Mouse (Mus musculus): ENCODE measurements around the gene Jsrp1. TPM values are rescaled to one million over a fixed set of nuclear protein-coding genes. Genes with fewer than 3 reads are reported as not detected.

Jsrp1 gene
- total RNA-seq, 2 experiments from 2014 or later: 448 to 461 TPM

DNA sequence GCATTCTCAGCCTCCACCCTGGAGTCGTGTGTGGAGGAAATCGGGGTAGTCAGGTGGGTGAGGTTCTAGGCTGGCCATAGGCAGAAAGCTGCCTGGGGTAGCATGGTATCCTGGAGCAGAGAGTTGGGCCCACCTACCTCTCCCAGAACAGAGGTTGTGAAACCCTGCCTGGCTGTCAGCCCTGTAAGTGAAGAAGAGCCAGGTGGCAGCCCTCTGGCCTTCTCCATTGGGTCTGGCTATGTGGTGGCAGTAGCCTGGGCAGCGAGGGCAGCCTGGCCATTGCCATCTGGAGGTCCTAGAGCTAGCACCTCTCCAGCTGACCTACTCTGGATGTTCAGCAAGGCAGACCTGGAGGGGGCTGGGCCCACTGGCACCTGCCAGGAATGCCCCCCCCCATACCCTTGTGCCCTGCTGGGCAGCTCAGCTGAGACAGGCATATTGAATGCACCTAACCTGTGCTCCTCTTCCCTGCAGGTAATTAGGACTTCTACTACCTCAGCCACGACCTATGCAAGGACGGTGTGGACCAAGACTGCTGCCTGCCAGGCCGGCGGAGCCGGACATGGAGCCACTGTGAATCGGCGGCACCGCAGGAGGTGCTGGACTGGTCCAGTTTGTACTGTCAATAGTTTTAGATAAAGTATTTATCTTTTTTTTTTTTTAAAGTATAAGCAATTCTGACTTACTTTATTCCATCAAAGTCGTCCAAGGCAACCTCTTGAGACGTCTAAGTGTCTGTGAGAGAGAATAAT is 20.1 kb downstream of the Jsrp1 start:
- DNase-seq (ENCODE audit: low spot score): no peak

DNA sequence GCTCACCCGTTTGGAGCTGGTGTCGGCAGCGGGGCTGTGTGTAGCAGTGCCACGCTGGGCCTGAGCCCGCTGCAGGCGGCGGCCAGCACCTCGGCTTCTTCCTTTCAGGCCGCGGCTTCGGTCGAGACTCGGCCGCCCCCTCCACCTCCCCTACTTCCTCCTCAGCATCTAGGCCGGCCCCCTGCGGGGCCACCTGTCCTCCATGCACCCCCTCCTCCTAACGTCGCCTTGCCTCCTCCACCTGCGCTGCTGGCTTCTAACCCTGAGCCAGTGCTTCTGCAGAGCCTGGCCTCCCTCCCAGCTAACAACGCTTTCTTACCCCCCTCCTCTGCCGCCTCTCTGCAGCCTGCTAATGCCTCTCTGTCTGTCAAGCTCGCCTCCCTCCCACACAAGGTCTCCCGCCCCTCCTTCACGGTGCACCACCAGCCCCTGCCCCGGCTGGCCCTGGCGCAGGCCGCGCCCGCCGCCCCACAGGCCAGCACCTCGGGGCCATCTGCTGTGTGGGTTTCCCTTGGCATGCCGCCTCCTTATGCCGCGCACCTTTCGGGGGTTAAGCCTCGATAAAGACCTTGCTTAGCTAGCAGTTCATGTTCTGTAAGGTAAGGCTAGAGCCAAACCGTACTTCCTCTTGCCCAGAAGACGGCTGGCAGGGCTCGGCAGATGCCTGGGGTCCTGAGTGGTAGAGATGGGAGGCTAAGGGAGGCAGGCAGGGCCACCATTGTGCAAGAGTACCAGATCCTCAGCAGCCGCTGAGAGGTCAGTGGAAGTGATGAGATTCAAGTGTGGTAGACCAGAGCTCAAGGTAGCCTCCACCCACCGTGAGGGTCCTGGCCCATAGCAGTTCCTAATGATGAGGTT is 20.9 kb downstream of the Jsrp1 start:
- no peak for DNase-seq (ENCODE audit: low spot score)

DNA sequence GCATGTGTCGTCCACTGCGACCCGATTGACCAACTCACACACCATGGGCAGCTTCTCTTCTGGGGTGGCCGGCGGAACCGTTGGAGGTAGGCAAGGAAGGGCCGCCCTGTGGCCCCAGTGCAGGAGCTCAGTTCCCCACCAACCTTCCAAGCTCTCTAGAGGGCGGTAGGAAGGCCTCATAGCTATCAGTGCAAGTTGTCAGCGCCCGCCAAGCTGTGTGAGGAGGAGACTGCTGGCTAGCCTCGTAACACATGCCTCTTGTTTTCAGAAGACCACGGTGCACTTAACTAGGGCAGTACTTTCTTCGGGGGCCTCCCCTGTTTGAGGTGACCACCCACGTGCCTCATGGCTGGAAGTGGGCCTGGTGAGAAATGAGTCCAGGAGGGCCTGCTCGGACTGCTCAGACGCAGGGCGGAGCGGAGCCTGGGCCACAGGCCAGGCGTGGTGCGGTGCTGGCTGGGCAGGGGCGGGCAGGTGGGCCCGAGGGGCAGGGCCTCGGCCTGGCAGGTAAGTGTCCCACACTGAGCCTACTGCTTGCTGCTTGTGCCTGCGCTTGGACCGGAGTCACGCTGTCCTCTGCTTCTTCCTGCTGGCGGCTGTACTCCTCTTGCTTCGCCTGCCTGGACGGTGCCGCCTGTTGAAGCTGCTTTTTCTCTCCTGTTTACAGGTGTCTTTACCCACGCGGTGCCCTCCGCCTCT is 21.7 kb downstream of the Jsrp1 start:
- DNase-seq (ENCODE audit: low spot score): no peak

DNA sequence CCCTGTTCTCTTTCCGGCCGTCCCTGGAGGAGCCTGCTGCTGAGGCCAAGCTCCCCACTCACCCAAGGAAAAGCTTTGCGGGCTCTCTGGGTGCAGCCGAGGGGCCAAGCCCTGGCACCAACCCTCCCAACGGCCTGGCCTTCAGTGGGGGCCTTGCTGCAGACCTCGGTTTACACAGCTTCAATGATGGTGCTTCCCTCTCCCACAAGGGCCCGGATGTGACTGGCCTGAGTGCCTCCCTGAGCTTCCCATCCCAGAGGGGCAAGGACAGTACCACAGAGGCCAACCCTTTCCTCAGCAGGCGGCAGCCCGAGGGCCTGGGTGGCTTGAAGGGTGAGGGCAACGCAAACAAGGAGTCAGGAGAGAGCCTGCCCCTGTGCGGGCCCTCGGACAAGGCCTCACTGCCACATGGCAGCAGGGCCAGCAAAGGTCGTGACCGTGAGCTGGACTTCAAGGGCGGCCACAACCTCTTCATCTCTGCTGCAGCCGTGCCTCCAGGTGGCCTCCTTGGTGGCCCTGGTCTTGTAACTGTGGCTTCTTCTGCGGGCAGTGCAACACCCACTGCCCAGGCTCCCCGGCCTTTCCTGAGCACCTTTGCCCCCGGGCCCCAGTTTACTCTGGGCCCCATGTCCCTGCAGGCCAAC is 22.4 kb downstream of the Jsrp1 start:
- no peak for DNase-seq (ENCODE audit: low spot score)

DNA sequence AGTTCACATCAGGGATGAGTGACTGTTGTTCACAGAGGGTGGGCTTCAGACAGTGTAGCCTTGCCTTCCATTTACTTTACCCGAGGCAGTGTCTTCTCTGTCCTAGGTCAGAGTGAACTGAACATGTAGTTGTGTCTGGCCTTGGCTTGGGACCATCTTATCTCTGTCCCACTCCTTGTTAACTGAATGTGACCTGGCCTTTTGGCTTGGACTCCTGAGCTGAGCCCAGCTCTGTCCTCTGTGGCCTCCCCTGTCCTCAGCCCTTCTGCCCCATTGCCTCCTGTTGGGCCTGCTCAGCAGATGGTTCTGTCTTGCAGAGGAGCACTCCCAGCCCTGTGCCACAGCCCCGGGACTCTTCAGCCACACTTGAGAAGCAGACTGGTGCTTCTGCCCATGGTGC is 25.8 kb downstream of the Jsrp1 start:
- DNase-seq (ENCODE audit: low spot score): no peak

DNA sequence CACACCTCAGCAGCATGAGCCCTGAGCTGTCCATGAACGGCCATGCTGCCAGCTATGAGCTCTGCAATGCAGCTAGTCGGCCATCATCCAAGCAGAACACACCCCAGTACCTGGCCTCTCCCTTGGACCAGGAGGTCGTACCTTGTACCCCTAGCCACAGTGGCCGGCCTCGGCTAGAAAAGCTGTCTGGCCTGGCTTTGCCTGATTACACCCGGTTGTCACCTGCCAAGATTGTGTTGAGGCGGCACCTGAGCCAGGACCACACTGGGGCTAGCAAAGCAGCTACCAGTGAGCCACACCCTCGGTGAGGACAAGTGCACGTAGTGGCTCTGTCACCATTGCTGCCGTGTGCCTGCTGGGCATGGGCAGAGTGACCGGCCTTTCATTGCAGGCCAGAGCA is 27.3 kb downstream of the Jsrp1 start:
- DNase-seq (ENCODE audit: low spot score): no peak

DNA sequence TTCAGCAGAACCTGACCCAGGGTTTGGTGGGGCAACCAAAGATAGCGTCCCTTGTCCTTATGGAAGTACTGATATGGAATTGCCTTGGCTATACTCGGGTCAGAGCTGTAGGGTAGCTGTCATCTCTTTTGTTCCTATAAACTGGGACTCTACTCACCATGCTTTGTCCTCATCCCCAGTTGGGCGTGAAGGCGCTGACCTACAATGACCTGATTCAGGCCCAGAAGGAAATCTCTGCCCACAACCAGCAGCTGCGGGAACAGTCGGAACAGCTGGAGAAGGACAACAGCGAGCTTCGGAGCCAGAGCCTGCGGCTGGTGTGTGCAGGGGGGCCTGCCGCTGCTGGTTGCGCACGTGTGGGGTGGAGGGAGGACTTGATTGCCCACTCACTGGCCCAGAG is 28.4 kb downstream of the Jsrp1 start:
- DNase-seq (ENCODE audit: low spot score): no peak

DNA sequence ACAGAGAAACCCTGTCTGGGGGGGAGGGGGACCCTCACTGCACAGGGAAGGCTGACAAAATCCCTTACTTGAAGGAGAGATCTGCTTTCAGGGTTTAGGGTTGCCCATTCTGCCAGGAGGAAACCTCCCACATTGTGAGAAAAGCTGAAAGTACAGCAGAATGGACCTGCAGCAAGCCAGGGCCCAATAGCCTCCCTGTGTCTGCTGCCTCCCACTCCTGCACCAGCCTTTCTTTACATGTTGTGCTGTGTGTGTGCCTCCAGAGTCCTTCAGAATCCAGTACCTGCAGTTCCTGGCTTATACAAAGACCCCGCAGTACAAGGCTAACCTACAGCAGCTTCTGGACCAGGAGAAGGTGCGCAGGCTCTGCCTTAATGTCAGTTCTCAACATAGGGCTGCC is 29.0 kb downstream of the Jsrp1 start:
- DNase-seq (ENCODE audit: low spot score): no peak

DNA sequence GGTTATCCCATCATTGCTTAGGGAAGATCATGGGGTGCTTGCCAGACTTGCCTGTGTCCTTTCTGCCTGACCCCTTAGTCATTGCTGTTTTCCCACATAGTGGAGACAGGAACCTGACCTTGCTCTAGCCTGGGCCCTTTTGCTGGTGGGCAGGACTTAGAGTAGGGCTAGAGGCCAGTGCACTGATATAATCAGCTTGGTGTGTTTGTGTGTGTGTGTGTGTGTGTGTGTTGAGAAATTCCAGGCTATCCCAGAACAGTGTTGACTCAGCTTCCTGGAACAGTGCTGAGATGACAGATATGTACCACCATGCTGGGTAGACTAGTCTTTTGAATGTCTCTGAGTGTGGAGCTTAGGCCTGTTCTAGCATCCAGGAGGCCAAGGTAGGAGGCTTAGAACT is 33.7 kb downstream of the Jsrp1 start:
- DNase-seq (ENCODE audit: low spot score): no peak

DNA sequence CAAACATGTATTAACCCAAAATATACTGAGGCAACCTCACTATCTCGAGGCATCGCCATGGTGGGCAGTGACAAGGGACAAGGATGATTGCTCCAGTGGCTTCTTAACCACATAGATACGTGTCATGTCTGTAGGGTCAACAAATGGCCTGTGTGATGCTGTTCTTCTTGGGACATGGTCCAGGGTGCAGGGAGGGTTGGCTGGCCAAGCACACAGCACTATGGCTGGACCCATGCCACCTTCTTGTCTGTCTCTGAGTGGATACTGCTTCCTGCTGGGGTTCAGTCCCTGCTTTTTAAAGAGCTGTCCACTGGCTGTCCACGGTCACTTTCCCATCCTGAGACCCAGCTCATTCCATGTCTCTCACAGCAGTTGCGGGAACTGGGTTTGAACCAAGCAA is 36.2 kb downstream of the Jsrp1 start:
- DNase-seq (ENCODE audit: low spot score): no peak

DNA sequence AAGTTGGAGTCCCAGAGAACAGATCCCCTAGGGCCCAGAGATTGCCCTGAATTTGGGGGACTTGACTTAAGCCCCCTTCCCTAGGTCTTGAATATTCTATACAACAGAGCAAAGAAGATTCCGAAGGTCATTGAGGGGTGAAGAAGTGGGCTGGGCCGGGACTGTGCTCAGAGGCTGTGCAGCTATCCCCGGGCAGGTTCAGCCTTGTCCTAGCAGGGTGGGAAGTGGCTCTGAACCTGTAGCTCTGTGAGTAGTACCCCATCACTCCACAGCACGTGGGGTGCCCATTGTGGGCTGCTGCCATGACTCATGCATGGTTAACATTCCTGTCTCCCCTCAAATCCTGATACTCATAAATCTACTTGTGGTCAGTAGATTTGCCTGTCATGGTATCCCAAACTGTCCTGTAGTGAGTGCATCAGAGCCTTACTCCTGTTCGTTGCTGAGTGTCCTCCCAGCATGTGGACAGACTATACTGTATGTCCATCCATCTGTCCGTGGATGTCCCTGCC is 36.9 kb downstream of the Jsrp1 start:
- no peak for DNase-seq (ENCODE audit: low spot score)

DNA sequence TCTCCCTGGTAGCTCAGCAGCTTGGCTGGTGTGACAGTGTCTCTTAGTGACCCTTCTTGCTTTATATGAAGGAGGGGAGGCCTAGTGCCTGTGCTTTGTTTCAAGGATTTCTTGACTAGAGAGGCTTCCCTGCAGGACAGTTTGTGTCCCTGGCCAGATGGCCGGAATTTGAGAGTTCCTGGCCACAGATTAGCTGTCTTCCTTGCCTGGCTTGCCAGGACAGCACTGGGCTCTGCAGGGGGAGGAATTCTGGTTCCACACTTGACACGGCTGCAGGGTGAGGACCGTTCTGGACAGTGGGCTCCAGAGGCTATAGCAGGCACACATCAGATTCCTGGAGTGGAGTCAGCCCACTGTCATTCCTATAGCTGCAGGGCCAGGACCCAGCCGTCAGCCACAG is 37.6 kb downstream of the Jsrp1 start:
- no peak for DNase-seq (ENCODE audit: low spot score)

DNA sequence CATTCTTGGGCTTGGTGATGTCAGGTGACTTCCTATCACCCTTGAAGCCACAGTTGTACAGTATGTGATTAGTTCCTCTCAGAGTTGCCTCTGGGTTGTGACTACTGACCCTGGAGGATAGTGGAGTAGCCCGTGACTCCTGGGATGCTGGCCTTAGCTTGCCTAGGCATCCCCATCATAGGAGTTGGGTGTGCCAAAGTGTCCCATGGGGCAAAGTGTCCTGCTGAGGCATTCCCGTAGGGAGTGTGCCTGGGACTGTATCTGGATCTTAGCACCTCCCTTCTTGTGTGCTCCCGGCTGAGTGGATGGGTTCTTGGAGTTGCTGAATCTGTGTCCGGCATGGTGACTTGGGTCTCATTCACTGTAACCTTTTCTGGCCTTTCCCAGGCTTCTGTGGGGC is 38.3 kb downstream of the Jsrp1 start:
- DNase-seq (ENCODE audit: low spot score): no peak

DNA sequence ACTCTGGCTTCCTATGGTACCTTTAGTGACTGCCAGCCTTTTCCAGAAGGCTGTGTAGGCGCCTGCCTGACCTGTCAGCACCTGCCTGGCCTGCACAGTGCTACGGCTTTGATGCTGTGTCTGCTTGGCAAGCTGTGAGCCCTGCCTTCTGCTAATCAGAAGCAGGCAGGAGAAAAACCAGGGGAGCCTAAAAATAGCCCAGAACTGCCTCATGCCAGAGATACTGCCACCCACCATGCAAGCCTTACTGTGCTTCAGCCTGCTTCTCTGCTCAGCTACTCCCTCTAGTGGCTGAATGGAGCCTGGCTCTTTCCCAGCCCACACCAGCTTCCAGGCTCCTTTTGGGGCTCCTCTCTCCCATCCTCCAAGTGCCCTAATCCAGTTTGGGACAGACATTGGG is 38.7 kb downstream of the Jsrp1 start:
- DNase-seq (ENCODE audit: low spot score): peak; percentile 88

DNA sequence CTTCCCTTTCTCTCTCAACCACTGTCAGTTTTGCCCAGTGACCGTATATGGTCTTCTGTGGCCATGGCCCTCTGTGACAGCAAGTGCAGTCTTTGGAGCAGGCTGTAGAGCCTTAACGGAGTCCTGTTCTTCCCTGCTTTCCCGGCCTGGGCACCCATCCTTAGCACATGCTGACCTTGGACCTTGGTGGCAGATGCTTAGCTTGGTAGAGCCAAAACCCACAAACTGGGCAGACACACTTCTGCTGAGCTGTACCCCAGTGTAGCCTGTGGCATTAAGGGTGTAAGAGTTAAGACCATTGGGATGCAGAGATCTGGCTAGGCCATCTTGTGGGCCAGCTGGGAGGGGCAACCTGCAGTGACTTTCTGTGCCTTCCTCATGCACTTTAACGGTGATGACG is 39.5 kb downstream of the Jsrp1 start:
- no peak for DNase-seq (ENCODE audit: low spot score)

DNA sequence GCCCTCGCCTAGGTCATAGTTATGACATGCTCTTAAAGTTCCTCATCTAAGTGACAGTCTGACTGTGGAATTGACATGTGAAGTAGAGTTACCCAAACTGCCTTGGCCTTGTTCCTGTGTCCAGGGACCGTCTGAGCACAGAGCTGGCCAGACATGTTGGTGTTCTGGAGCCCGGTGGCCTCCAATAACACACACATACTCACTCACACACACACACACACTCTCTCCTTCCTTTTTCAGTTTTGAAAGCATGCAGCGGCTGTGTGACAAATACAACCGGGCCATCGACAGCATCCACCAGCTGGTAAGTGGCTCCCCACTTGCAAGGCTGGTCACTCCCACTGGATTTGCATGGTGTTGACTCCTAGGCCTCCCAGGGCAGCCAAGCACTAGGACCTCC is 44.9 kb downstream of the Jsrp1 start:
- DNase-seq (ENCODE audit: low spot score): no peak

DNA sequence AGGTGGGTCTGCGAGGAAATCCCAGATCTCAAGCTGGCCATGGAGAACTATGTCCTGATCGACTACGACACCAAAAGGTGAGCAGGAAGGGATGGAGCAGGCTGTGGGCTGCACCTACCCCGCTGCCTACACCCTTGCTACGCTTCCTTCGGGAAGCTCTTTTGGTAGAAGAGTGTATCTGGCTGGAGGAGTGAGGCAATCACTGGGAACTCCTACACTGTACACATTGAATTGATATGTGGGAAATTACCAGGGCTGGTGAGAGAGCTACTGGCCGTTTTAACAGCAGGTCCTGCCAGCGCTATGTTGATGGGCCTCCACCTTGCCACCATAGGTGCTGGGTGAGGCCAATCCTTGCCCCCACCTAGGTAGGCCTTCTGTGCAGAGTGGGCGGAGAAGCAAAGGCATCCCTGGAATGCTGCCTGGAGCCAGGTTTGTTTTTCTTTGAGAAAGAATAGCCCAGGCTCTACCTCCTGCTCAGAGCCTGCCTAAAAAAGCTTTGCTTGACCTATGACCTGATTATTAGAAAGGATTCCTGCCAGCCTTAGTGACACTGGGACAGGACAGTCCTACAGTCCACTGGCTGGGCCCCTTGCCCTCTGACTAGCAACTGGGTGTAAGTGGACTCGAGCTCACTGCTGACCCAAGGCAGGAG is 47.0 kb downstream of the Jsrp1 start:
- DNase-seq (ENCODE audit: low spot score): no peak

DNA sequence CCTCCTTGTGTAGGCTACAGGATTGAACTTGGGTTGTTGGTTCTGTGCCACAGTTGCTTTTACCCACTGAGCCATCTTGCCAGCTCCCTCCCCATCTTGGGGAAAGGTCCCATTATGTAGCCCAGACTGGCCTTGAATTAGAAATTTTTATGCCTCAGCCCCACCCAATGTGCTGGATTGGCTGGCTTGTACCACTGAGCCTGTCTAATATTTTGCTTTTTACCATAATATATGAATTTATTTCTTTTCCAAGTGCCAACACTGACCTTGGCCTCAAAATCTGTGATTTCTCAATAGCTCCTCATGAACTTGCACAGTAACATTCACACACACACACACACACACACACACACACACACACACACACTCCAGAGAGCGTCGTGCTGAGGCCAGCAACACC is 47.6 kb downstream of the Jsrp1 start:
- no peak for DNase-seq (ENCODE audit: low spot score)

DNA sequence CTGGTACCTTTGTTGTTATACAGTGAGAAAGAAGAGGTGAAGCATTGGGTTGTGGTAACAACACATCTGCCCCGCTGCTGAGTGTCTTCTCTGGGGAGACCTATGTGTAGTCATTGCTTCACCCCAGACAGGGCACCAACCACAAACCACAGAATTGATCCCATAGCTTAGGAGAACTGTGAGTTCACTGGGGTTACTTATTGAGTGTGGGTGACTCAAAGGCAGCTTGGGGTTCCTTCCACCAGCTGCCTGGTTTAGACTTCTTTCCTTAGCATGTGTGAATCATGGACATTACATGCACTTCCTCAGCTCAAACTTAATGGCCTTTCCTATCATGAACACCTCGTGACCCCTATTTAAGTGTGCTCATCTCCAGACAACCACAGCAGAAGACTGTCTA is 49.8 kb downstream of the Jsrp1 start:
- DNase-seq (ENCODE audit: low spot score): no peak

DNA sequence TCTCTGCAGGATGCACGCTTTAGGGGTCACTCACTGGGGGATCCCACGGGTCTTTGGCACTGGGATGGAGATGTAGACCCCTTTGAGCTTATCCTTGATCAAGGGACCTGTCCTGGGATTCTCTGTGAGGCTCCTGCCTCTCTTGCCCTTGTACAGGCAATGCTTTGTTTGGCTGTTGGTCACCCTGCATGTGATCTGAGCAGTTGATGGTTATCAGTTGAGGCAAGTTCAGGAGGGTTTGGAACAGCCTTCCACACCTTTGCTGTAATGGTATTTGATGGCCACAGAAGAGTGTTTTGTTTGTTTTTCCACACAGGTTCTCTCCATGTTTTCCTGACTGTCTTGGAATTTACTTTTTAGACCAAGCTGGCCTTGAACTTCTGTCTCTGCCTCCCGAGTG is 51.5 kb downstream of the Jsrp1 start:
- DNase-seq (ENCODE audit: low spot score): no peak
